Mouse (Mus musculus) monocyte, adult 5-6 weeks (primary cell): ENCODE measurements around the gene Ppp1r9a. TPM values are rescaled to one million over a fixed set of nuclear protein-coding genes. Genes with fewer than 3 reads are reported as not detected.

Experiments
- total RNA-seq: library from RNA; stranded (forward); fragments of 200-1000, 200-491, 200-594 nt; gene quantifications from 3 replicates; pipeline ENCODE4 v1.2.3, GENCODE M21; 2017

The Ppp1r9a gene
- total RNA-seq, 1 experiment from 2014 or later = 2.5 TPM

Other genes with a start within 250 kb of the Ppp1r9a start
- 2.6 to 6.1 TPM (median 3.1 TPM) in 3 replicates for gene Sgce, start 155.7 kb upstream of the Ppp1r9a start, total RNA-seq
- gene Peg10, start 155.6 kb upstream of the Ppp1r9a start, total RNA-seq = 0.10 to 1.5 TPM (median 0.43 TPM) in 3 replicates